ENCODE assay signal across 8 mouse cellular contexts in the genomic region with DNA sequence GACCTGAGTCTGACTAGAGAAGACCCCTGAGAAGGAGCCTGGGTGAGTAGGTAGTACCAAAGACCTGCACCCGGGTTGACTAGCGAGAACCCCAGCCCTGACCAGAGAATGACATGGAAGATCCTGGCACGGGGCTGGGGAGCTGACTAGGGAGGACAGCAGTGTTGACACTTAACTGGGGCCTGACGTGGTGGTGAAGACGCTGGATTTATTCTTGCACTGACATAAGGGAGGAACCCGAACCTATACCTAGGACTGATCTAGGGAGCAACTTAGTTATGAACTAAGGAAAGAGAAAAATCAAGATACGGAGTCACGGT. TPM values are rescaled to one million over a fixed set of nuclear protein-coding genes. Genes with fewer than 3 reads are reported as not detected.
A peak's percentile ranks its signal among the peaks of the same experiment; 100 is the strongest.
DNase-seq lines count a peak whose midpoint lies in the region; ATAC-seq and TF ChIP-seq lines count a peak whose summit lies in the region.

No protein-coding gene starts in this region.

- H3K27ac ChIP-seq in left cerebral cortex, adult 2 months, result no peak overlapping the region
- no peak overlapping the region for H3K27ac ChIP-seq in forebrain, embryonic 14.5 days (ENCODE audit: low read depth, low read length)
- H3K27ac ChIP-seq in liver, embryonic 13.5 days, result peak overlapping the region; percentile 85

- peak overlapping the region; percentile 80 for H3K9ac ChIP-seq in forebrain, embryonic 14.5 days (ENCODE audit: low read length)
- peak overlapping the region; percentile 97 for H3K9ac ChIP-seq in liver, embryonic 13.5 days

- H3K36me3 ChIP-seq in forebrain, embryonic 14.5 days (ENCODE audit: control insufficient read depth, insufficient read depth, low read length), result peaks cover 11% of the 10 kb centered on the region
- H3K36me3 ChIP-seq in liver, embryonic 13.5 days, result peaks cover 53% of the 10 kb centered on the region

- no peak for DNase-seq in left cerebral cortex, adult 2 months (ENCODE audit: extremely low spot score in 1 of 2, low spot score in 2 of 2)
- no peak for DNase-seq in left cerebral cortex, postnatal 25 days (ENCODE audit: low spot score in 2 of 2)
- DNase-seq in adipocyte (ENCODE audit: low spot score), result peak; percentile 13
- DNase-seq in forebrain, embryonic 14.5 days (ENCODE audit: low spot score), result no peak
- peak; percentile 38 for DNase-seq in liver, embryonic 13.5 days
- peak; percentile 52 for DNase-seq in yolk sac, embryonic 10.5 days (ENCODE audit: low spot score)
- no peak for DNase-seq in layer of hippocampus, postnatal 14 days (ENCODE audit: low spot score in 2 of 2)
- DNase-seq in ovary, postnatal 14 days (ENCODE audit: low spot score), result no peak

- H3K4me2 ChIP-seq in forebrain, embryonic 14.5 days (ENCODE audit: low read length), result peak overlapping the region; percentile 84
- peak overlapping the region; percentile 81 for H3K4me2 ChIP-seq in liver, embryonic 13.5 days

- H3K4me1 ChIP-seq in forebrain, embryonic 14.5 days (ENCODE audit: control insufficient read depth, insufficient read depth, low read length), result 0 out of 2 replicates have a peak, but pooled peaks cover 2% of the 10 kb centered on the region
- H3K4me1 ChIP-seq in liver, embryonic 13.5 days (replicated peaks), result peaks cover 35% of the 10 kb centered on the region

- intact Hi-C loops in left cerebral cortex, adult 2 months (cut with DNase I), result loop anchor here (5.0 kb wide), 1 partner anchor 212 kb away; no protein-coding TSS in a partner anchor
- intact Hi-C loops in left cerebral cortex, postnatal 25 days (cut with DNase I), result loop anchor here (5.0 kb wide), 1 partner anchor 123 kb away; the partner anchor contains the start of gene Esyt2

- H3K4me3 ChIP-seq in left cerebral cortex, adult 2 months, result peak overlapping the region; percentile 90
- H3K4me3 ChIP-seq in forebrain, embryonic 14.5 days (ENCODE audit: low read depth, low read length), result peak overlapping the region; percentile 69
- H3K4me3 ChIP-seq in liver, embryonic 13.5 days (replicated peaks), result peak overlapping the region; percentile 94

- no peak; the same call in 1 of the 2 replicates for ATAC-seq in forebrain, embryonic 14.5 days
- peak; percentile 21 for ATAC-seq in liver, embryonic 13.5 days (ENCODE audit: low read depth)

- no peak for TF ChIP-seq CTCF in left cerebral cortex, adult 2 months (IDR thresholded peaks at IDR 0.05)

- H3K9me3 ChIP-seq in forebrain, embryonic 14.5 days (replicated peaks; ENCODE audit: control insufficient read depth, low read length), result peaks cover 13% of the 10 kb centered on the region
- peaks cover 7% of the 10 kb centered on the region; the same call in 1 of the 2 replicates for H3K9me3 ChIP-seq in liver, embryonic 13.5 days (replicated peaks)

- 11% methylated on average over 8 of the region's 8 CpGs for WGBS in forebrain, embryonic 14.5 days
- 8% methylated on average over 8 of the region's 8 CpGs for WGBS in liver, embryonic 13.5 days (ENCODE audit: insufficient replicate concordance)

- H3K27me3 ChIP-seq in forebrain, embryonic 14.5 days (replicated peaks; ENCODE audit: control insufficient read depth, insufficient read depth, low read length), result no peaks in the 10 kb centered on the region
- H3K27me3 ChIP-seq in liver, embryonic 13.5 days, result no peaks in the 10 kb centered on the region

RNA-seq across cellular contexts. Expression of gene Ncapg2, which starts 0.6 kb away (rescaled TPM):
- total RNA-seq in left cerebral cortex, adult 2 months (2021), result 1 to 10 TPM; 5.0 to 5.1 TPM
- total RNA-seq in left cerebral cortex, postnatal 25 days (2021), result 1 to 10 TPM; 5.6 to 5.7 TPM
- 19.7 and 21.8 TPM in 2 replicates for polyA plus RNA-seq in forebrain, embryonic 14.5 days (2014; fragmentation: Nextera tagmentation; extraction: Ambion mirVana)
- polyA plus RNA-seq in liver, embryonic 13.5 days (2015; fragmentation: Nextera tagmentation; extraction: Ambion mirVana), result 44.1 and 58.2 TPM in 2 replicates
- total RNA-seq in layer of hippocampus, postnatal 14 days (2021), result 1 to 10 TPM; 5.4 to 6.1 TPM

Comparison
In these comparisons a context has a peak if more than half of its experiments do, and no peak if none do; other contexts are left out.
1. DNase-seq: peak in adipocyte (single experiment), liver, embryonic 13.5 days (single experiment) and yolk sac, embryonic 10.5 days (single experiment); none in left cerebral cortex, adult 2 months (0 of 2), left cerebral cortex, postnatal 25 days (0 of 2), forebrain, embryonic 14.5 days (single experiment), layer of hippocampus, postnatal 14 days (0 of 2) and ovary, postnatal 14 days (single experiment).
2. Peak in every context shown above with its lines, with median percentiles within 50 percentile points of each other: H3K4me3 ChIP-seq.